ENCODE assay signal across 12 mouse cellular contexts in the genomic region with DNA sequence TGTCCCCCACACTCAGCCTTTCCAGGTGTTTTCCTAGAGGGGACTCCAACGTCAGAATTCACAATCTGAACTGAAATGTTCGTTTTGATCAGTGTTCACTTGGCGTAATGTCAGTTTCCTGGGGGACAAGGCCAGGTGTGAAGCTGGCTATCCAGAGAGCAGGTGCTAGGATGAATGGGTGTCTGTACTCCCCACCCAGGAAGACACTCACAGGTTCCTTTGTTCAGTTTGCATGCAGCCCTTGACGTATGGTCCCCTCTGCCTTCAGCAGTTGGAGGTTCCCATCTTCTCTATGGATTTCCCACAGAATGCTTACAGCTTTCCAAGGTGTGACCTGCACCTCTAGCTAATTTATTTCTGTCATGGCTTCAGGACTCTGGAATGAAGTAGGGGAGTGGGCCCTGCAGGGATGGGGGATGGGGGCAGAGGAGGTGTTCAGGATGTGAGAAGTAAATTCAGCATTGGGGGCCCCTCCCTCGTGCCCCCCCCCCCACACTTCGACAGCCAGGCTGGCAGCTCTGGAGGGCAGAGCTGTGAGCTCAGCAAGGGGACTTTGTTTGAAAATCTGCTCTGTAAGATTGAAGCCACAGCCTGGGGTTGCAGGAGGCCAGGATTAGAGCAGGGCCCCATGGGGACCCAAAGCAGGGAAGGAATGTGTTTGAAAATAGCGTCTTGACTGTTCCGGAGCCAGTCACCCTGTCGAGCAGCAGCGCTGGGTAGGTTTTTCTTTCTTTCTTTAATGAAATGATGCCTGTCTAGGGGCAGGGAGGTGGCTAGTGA.
A peak's percentile ranks its signal among the peaks of the same experiment; 100 is the strongest.
DNase-seq lines count a peak whose midpoint lies in the region; ATAC-seq lines count a peak whose summit lies in the region.
"Had no signal": no experiment of that assay in that cellular context is flagged by ENCODE, and none has a peak within 500 bp of the region (broad histone marks: within the 10 kb centered on the region; RNA-seq: fewer than 3 reads in every experiment).

No protein-coding gene starts in this region.

- peak overlapping the region; percentile 83 for H3K27ac ChIP-seq in hindbrain, embryonic 10.5 days
- H3K27ac ChIP-seq in midbrain, embryonic 13.5 days, result peak overlapping the region; percentile 86
- H3K27ac ChIP-seq: macrophage had no signal

- peaks cover 30% of the 10 kb centered on the region for H3K36me3 ChIP-seq in hindbrain, embryonic 10.5 days
- H3K36me3 ChIP-seq in midbrain, embryonic 13.5 days, result no peaks in the 10 kb centered on the region

- peak overlapping the region; percentile 21 for H3K9ac ChIP-seq in midbrain, embryonic 13.5 days (replicated peaks)

- 18% methylated on average over 10 of the region's 10 CpGs for WGBS in hindbrain, embryonic 10.5 days
- WGBS in midbrain, embryonic 13.5 days, result 19% methylated on average over 10 of the region's 10 CpGs

- H3K9me3 ChIP-seq in hindbrain, embryonic 10.5 days, result peaks cover 10% of the 10 kb centered on the region; the same call in 1 of the 2 replicates
- H3K9me3 ChIP-seq in midbrain, embryonic 13.5 days, result no peaks in the 10 kb centered on the region

- peak; percentile 16 for DNase-seq in adrenal gland, postnatal 14 days
- DNase-seq in adrenal gland, postnatal 25 days, result no peak
- peak; percentile 57 for DNase-seq in embryo, embryonic 10 days (ENCODE audit: low spot score)
- peak; percentile 57 for DNase-seq in hindbrain, embryonic 10.5 days (ENCODE audit: low spot score)
- DNase-seq in spleen, postnatal 4 days (ENCODE audit: low spot score in 2 of 2), result no peak
- no peak for DNase-seq in spleen, postnatal 10 days (ENCODE audit: low spot score in 2 of 2)
- no peak for DNase-seq in B cell, adult 2 months
- DNase-seq: heart, postnatal 36 days; layer of hippocampus, postnatal 36 days had no signal

- ATAC-seq in midbrain, embryonic 13.5 days, result peak; percentile 85

- H3K27me3 ChIP-seq in hindbrain, embryonic 10.5 days (ENCODE audit: insufficient read depth, poor library complexity, severe bottlenecking), result no peaks in the 10 kb centered on the region
- no peaks in the 10 kb centered on the region for H3K27me3 ChIP-seq in midbrain, embryonic 13.5 days

- H3K4me2 ChIP-seq in midbrain, embryonic 13.5 days (replicated peaks), result peak overlapping the region; percentile 28

- H3K4me3 ChIP-seq in hindbrain, embryonic 10.5 days, result peak overlapping the region; percentile 27
- H3K4me3 ChIP-seq in midbrain, embryonic 13.5 days (replicated peaks), result no peak overlapping the region
- H3K4me3 ChIP-seq: erythroblast, embryonic 14.5 days had no signal

- H3K4me1 ChIP-seq in hindbrain, embryonic 10.5 days (replicated peaks), result peaks cover 34% of the 10 kb centered on the region
- peaks cover 23% of the 10 kb centered on the region for H3K4me1 ChIP-seq in midbrain, embryonic 13.5 days (replicated peaks)

Comparison
In these comparisons a context has a peak if more than half of its experiments do, and no peak if none do; other contexts are left out.
1. DNase-seq: peak in adrenal gland, postnatal 14 days (single experiment), embryo, embryonic 10 days (single experiment) and hindbrain, embryonic 10.5 days (single experiment); none in adrenal gland, postnatal 25 days (single experiment), spleen, postnatal 4 days (0 of 2), spleen, postnatal 10 days (0 of 2) and B cell, adult 2 months (0 of 2).